Mouse (Mus musculus) heart, embryonic 12.5 days (tissue): Measurements from ENCODE around the gene Nutf2. TPM values are rescaled to one million over a fixed set of nuclear protein-coding genes. Genes with fewer than 3 reads are reported as not detected.

Experiments used
- polyA plus RNA-seq: library from polyadenylated mRNA; unstranded; fragments of >200 nt; fragmentation: Nextera tagmentation; extraction: Ambion mirVana; gene quantifications from 2 replicates; pipeline ENCODE4 v1.2.1, GENCODE M21; 2016

Gene Nutf2
- polyA plus RNA-seq, 1 experiment from 2014 or later = 224 TPM

Other genes with a start within 250 kb of the Nutf2 start
- gene Ctcf, start 224.0 kb upstream of the Nutf2 start, polyA plus RNA-seq = 66.1 and 75.9 TPM in 2 replicates
- 0.51 and 0.64 TPM in 2 replicates for gene Agrp, start 223.2 kb upstream of the Nutf2 start, polyA plus RNA-seq
- 0.45 and 0.54 TPM in 2 replicates for gene Carmil2, start 174.3 kb upstream of the Nutf2 start, polyA plus RNA-seq
- gene Acd, start 159.5 kb upstream of the Nutf2 start, polyA plus RNA-seq = 37.6 and 38.1 TPM in 2 replicates
- 14.0 and 14.5 TPM in 2 replicates for gene Pard6a, start 159.4 kb upstream of the Nutf2 start, polyA plus RNA-seq
- not detected in 2 replicates for gene 4933405L10Rik, start 152.9 kb upstream of the Nutf2 start, polyA plus RNA-seq
- 13.5 and 14.5 TPM in 2 replicates for gene Enkd1, start 152.4 kb upstream of the Nutf2 start, polyA plus RNA-seq
- gene Gfod2, start 101.9 kb upstream of the Nutf2 start, polyA plus RNA-seq = 10.2 and 10.9 TPM in 2 replicates
- 11.0 and 11.3 TPM in 2 replicates for gene Ranbp10, start 33.2 kb upstream of the Nutf2 start, polyA plus RNA-seq
- gene Tsnaxip1, start 32.8 kb upstream of the Nutf2 start, polyA plus RNA-seq = 0.14 and 0.15 TPM in 2 replicates
- 42.8 and 46.9 TPM in 2 replicates for gene Cenpt, start 7.3 kb upstream of the Nutf2 start, polyA plus RNA-seq
- 53.8 and 59.3 TPM in 2 replicates for gene Thap11, start 5.4 kb upstream of the Nutf2 start, polyA plus RNA-seq
- gene Edc4, start 20.3 kb downstream of the Nutf2 start, polyA plus RNA-seq = 42.2 and 43.9 TPM in 2 replicates
- gene Nrn1l, start 33.0 kb downstream of the Nutf2 start, polyA plus RNA-seq = 0.31 and 0.35 TPM in 2 replicates
- gene Pskh1, start 39.9 kb downstream of the Nutf2 start, polyA plus RNA-seq = 27.1 and 27.4 TPM in 2 replicates
- 0.73 and 1.1 TPM in 2 replicates for gene Ctrl, start 73.3 kb downstream of the Nutf2 start, polyA plus RNA-seq
- 45.2 and 49.1 TPM in 2 replicates for gene Psmb10, start 77.9 kb downstream of the Nutf2 start, polyA plus RNA-seq
- 2.0 and 2.3 TPM in 2 replicates for gene Lcat, start 82.8 kb downstream of the Nutf2 start, polyA plus RNA-seq
- 57.5 and 58.3 TPM in 2 replicates for gene Slc12a4, start 105.5 kb downstream of the Nutf2 start, polyA plus RNA-seq
- not detected in 2 replicates for gene Dpep3, start 118.8 kb downstream of the Nutf2 start, polyA plus RNA-seq
- gene Dus2, start 130.8 kb downstream of the Nutf2 start, polyA plus RNA-seq = 15.2 TPM in 2 replicates
- 0.17 TPM in 1 of 2 replicates, not detected in the other for gene Dpep2nb, start 145.4 kb downstream of the Nutf2 start, polyA plus RNA-seq
- 12.7 and 13.7 TPM in 2 replicates for gene Ddx28, start 151.3 kb downstream of the Nutf2 start, polyA plus RNA-seq
- 4.6 and 5.3 TPM in 2 replicates for gene Nfatc3, start 198.3 kb downstream of the Nutf2 start, polyA plus RNA-seq